Mouse (Mus musculus) granulocyte monocyte progenitor cell, adult 5-6 weeks (primary cell): ENCODE results near the gene Rai14. TPM values are rescaled to one million over a fixed set of nuclear protein-coding genes. Genes with fewer than 3 reads are reported as not detected.

Experiments
- ATAC-seq: replicated peaks from 2 replicates; pipeline ENCODE4 v1.8.0; 2016; ENCODE audit warnings: mild to moderate bottlenecking, moderate TSS enrichment, inconsistent platforms; ENCODE audit not compliant: poor library complexity, severe bottlenecking
- total RNA-seq, 2 experiments: library from RNA; stranded (forward) in 1 of 2; stranded (reverse) in 1 of 2; fragments of 200-712, 200-1000 nt in 1 of 2; fragments of >200 nt in 1 of 2; fragmentation: Nextera tagmentation in 1 of 2; gene quantifications; 2 replicates each; pipeline ENCODE4 v1.2.3; 2014 to 2017

Rai14 gene
- total RNA-seq, 2 experiments from 2014 or later: 4.3 to 6.1 TPM

DNA sequence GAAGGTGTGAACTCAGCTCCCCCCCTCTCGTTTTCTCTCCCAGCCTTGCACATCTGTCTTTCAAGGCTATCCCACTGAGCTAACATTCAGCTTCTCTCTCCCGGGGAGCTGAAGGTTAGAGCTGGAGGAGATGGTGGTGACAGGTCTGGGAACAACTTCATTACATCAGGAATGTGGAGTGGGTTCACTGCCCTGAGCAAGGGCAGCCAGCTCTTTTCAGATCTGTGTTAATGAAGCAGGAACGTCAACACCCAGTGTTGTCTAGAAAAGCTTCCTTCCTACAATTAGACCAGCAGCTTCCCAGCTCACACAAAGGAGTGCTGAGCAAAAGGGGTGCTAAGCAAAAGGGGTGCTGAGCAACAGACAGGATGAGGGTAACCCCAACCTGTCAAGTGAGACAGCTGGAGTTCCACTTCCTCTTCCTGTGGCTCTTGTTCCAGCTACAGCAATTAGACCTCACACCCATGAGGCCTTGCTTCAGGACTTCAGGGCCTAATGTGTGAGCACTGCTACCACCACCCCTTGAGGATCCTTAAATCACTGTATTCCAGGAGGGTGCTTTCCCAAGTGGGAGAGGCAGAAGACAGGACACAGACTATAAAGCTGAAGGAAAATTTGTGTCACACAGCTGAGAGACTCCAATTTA lies 52.3 kb downstream of the Rai14 start:
- peak; percentile 99 for ATAC-seq

DNA sequence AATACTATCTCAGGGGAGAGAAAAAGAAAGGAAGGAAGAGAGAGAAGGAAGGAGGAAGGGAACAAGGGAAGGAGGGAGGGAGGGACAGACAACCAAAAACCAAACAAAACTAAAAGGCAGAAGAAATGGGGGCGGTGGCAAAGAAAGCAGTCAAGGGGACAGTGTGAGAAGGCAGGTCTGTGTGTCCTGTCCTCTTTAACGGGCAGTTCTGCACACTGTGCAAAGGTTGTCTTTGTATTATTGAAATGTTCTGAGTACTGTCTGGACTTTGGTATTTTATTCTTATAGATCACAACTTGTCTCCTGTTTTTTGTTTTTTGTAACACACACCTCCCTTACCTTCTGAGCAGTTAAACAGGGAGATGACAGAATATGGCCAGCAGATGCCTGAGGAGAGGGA lies 55.6 kb downstream of the Rai14 start:
- no peak for ATAC-seq

DNA sequence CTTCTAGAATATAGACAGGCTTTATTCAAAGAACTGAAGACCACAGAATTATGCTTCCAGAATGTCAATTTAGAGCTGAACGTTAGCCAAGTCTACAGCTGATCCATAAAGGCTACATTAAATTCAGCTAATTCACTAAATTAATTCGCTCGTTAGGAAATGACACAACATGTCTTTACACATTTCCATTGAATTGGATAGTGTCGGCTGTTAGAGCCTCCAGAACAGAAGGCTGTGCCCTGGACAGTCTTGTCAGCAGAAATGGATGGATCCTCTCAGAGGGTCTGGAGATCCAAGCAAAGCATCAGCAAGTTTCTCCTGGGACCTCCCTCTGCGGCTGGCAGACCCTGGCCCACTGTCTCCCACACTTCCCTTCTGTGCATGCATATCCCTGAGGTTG lies 58.3 kb downstream of the Rai14 start:
- no peak for ATAC-seq

DNA sequence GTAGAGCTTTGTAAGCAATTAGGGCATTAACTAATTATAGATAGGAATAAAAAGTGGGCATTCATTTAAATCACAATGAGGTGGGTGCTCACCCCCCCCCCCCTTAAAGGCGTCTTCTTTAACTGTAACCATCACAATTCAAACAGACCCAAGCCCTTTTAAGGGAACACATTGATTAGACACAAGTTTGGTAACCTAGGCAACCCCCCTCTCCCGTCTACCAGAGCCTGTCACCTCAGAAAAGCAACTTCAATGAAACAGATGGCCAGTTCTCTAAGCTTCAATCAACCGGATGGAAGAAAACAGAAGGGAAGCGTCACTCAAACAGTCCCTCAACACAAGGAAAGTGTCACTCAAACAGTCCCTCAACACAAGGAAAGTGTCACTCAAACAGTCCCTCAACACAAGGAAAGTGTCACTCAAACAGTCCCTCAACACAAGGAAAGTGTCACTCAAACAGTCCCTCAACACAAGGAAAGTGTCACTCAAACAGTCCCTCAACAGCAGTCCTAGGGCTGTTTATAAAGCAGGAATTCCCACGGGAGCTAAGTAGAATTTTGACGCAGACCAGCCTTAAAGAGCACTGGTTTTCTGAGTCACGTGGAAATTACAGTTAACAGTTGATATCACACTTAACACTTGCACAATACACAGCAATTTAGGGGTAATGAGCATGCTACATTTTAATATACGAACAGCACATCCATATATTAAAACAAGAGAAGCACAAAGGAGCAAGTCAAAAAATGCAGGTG lies 59.1 kb downstream of the Rai14 start:
- no peak for ATAC-seq

DNA sequence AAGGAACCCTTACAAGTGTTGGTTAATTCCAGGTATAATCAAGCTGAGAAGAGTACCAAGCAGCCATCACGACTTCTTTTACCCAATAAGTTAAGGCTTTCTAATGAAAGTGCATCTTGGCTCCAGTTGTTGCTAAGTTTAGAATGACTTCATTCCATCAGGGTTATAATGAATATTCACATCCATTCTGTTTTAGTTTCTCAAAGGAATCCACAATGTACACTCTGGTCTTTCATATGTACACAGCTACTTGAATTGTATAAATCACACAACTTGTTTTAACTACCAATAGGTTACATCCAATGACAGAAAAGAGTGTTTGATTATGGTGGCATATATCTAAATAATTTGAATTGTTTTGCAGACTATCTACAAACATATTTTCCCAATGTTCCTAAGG lies 59.7 kb downstream of the Rai14 start:
- ATAC-seq: no peak

DNA sequence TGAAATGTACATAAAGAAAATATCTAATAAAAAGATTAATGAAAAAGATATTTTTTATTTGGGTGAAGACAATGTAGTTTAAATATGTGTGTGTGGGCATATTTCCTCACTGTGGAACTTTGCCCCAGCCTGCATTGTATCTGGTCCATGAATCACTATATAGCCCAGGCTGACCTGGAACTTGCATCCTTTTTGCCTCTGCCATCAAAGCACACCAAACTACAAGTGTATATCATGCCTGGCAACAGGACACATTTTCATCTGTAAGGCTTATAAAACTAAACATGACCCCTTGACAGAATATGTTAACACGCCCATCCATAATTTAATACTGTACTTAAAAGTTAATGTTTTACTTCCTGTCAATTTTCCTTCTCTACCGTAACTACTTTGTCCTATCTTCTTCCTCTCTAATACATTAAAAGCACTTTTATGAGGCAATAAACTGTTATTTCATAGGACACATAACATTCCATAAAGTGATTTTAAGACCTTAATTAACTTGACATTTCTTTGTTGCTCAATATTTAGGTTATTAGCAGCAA lies 61.4 kb downstream of the Rai14 start:
- ATAC-seq: no peak

DNA sequence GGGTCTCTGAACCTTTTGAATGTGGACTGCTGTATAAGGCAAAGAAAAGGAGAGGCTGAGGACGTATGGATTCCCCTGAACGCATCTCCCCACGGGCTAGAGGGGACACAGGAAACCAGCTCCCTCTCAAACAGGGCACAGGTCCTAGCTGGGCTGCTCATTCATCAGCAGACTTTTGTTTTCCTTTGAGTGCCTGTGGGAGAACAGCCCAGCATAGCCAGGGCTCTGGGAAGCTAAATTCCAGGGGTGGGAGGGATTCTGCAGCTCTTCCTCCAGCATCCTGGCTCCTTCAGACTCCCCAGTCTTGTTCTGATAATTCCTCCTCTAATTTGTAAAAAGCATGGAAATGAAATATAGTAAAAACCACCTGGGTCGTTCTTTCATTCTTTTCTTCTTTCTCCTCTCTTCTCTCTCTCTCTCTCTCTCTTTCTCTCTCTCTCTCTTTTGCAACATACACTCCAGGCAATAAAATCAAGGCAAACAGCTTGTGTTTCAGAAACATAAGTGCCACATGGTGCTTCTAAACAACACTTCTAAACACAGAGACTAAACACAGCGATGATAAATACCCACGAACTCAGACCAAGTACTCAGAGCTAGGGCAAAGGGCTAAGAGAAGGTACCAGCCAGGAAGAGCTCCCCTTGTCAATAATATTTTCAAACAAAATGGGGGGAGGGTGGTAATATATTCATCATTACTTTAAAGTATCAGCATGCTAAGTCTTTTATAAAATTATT lies 65.9 kb downstream of the Rai14 start:
- ATAC-seq: no peak

DNA sequence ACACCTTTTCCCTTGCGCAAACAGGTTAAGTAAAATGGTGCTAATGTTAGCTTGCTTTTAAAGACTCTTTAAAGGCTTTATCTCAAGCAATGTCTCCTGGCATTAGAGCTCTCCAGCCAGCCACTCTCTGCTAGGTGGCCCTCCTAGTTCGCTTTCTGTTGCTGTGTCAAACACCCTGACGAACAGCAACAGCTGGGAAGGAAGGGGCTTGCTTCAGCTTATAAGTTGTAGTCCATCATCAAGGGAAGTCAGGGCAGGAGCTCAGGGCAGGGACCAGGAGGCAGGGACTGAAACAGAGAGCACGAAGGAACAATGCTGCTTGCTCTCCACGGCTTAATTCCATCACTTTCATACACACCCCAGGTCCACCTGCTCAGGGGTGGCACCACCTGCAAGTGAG lies 68.1 kb downstream of the Rai14 start:
- ATAC-seq: no peak

DNA sequence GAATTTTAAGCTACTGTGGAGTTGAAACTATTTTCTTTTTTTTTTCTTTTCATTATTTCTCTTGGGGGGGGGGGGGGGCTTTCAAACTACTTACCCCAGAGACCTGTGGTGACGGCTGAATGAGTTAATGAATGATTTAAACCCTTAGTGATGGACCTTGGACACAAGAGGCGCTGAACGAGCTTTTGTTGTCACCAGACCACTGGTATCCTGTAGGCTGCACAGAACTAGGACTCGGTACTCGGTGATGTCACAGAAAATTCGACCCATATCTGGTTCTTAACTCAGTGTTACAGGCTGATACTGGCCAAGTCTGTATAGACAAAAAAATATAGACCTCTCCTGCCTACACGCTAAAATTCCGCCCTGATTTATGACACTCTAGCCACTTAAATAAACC lies 69.3 kb downstream of the Rai14 start:
- ATAC-seq: no peak

DNA sequence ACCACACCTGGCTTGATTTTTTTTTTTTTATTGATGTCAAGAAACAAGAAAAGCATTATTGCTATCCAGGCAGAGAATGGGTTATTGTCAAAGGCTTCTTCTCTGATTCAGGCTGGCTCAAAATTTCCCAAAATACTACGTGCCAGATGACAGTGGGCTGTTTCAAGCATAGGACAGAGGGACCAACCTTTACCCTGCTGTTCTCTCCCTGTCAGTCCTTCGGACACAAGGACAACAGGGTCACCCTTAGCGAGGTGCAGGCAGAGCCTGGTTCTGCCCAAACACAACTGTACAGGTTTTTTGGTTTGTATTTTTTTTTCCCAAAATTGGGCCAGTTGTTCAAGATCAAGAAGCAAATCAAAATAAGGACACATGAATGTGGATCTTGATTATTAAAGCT lies 70.6 kb downstream of the Rai14 start:
- ATAC-seq: no peak

DNA sequence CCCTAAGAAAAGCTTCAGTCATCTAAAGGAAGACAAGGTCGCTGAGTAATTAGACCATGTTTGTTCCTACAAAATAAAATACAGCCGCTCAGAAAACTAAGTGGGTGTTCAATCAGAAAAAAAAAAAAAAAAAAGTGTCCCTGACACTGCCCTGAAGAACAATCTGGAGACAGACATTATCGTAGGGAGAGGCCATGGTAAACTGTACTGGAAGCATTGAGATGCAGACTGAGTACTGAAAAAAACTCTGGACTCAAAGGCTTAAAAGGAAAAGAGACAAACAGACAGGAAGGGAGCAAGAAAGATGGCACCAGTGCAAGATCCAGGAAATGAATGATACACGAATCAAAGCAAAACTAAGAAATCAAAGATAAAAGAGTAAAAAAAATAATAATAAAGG lies 71.2 kb downstream of the Rai14 start:
- ATAC-seq: no peak

DNA sequence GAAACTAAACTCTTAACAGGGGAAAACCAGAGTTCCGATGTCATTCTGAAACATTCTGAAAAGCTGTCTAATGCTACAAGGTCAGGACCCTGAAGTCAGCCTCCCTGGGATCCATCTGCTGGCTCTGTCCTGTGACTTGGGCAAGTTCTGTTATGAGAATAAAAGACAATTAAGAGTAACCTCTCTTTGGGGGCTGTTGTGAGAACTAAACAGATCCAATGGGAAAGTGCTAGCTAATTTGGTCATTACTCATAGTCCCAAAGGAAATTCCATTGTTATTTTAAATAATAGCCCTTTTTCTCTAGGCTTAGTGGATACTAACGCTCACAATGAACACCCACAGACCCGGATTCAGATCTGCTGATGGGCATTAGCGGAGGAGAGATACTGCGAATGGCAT lies 72.0 kb downstream of the Rai14 start:
- no peak for ATAC-seq

DNA sequence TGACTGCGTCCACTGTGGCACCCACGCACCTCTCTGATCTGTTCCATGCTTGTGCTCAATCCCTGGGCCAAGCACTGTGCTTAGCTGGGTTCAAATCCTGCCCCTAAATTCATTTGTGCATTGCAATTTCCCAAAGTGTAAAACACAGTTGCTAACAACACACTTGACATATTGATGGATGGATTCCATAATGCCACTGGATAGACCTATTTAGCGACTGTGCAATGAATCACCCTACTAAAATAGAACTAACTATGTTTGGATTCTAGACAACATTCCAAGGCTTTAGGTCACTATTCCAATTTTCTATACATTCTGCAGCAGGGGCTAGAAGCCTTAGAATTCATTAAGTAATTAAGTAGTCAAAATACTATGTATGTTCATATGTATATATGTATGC lies 73.7 kb downstream of the Rai14 start:
- ATAC-seq: no peak

DNA sequence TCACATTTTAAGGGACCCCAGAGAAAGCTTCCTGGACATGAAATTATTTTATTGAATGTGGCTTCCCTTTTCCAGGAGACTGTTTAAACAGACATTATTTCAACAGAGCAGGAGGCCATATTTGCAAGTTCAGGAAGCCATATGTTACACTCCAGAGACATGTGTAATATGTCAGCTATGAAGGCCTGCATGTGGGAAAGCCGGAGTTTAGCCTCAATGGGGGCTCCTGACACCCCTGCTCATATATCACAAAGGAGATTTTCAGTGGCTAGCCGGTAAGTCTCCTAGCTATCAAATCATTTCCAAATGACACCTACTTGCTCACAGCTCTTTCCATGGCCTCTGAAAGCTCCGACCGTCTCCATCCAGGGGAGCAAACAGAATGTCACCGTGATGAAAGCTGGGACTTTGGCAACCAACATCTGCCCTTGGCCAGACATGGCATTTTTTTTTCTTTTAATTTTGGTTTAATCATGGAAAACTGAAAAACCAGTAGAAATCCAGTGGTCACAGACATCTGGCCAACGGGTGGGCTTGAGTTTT lies 77.1 kb downstream of the Rai14 start:
- ATAC-seq: no peak

DNA sequence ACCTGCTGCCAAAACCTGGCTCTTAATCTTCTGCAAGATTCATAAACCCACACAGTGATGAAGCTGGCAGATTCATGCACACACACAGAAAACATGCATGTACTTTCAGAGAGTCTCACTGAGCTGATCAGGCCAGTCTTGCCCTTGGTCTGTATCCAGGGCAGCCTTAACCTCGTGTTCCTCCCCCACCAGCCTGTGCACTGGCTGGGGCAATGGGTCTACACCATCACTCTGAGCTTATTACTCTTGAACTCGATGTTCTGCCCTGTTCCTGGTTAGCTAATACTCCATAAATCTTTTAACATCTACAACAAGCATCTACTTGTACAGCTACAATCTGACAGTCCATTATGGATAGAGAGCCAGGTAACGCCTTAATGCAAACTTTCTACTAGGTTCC lies 77.6 kb downstream of the Rai14 start:
- no peak for ATAC-seq

DNA sequence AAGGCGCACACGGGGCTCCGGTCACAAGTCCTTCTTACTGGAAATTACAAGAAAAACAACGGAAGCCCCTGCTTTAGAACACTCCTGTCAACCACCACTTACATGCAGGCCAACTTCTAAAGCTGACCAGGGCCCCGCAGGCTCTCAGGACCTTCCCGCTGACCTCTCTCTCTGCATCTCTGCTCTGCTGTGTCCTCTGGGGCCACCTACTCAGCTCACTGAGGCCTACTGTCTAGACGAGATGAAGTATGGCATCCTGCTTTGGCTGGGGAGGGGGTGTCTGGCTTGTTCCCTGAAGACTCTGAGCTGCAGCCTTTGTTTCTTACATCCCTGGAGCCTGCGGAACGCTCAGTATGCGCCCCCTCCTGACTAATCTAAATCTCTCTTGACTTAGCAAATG lies 79.3 kb downstream of the Rai14 start:
- ATAC-seq: no peak

DNA sequence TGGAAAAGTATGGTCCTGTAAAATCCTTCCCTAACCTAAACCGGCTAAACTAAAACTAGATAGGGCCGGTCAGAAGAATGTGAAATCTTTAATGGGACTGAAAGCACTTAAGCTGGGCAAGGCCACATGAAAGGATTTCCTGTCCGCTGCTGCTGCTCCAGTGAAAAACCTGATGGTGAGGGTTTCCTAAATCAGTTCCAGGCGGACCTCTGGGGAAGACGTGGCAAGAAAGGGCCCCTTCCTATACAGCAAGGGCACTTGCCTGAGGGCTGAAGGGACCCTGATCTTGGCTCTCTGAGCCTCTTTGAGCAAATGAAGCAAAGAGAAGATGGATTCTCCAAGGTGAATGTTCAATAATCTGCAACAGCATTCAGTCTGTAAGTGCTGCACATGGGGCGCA lies 80.2 kb downstream of the Rai14 start:
- no peak for ATAC-seq

DNA sequence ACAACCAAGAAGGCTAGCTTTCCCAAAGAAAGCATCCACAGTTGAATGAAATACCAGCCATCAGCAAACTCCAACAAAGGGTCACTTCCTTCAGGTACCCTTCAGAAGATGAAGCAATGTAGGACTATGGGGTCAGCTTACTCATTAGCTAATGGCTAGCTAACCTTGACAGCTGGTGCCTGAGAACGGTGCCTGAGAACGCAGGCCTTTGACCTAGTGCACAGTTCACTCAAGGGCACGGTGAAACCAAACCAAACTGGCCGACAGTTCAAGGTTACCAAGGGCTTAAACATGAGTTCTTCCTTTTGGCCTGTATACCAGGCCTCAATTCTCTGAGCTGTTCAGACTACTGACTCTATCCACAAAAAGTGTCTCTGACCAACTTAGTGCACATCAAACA lies 81.0 kb downstream of the Rai14 start:
- ATAC-seq: no peak

DNA sequence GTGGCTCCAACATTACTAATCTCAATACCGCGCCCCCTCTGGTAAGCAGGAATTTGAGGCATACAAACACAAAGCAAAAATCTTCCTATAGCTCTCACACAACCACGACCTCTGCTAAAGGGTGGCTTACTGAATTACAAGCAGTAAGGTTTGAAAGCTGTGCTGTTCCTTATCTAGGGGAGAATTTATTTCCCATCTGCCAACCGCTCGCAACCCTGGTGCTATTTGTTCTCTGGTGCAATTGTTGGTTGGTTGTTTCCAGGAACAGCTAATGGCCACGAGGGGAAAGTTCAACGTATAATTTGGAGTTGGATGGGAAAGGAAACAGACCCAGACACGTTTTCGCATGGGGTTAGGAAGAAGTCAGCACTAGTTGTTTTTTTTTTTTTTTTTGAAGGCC lies 81.8 kb downstream of the Rai14 start:
- ATAC-seq: no peak

DNA sequence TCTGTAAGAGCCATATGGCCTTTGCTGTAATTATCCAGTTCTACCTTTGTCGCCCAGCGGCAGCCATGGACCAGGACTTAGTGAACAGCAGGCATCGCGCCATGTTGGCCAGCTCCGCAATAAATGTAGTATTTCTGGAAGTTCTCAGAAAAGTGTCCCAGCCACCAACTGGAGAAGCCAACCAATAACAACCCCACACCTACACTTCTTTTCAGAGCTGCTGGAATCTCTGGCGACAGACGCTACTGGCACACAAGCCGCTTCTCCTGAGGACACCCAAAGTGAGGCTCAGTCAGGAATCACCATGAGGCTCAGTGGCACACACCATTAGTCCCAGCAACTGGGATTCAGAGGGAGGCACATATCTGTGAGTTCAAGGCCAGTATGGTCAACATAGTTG lies 82.4 kb downstream of the Rai14 start:
- no peak for ATAC-seq

DNA sequence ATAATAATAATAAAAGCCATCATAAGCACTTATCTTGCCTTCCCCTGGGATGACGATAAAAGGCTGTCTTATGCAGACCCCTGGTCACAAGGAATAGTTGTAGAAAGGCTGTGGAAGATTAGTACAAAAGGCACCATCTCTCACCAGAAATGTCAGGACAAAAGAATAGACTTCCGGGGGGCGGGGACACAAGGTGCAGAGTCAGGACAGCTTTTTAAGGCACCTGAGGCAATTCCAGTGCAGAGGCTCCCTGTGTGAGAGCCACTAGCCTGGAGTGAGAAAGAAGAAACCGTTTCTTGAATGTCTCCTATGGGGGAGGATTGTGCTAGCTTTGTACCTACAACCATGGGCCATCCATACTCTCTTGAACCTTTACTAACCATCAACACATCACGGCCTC lies 82.9 kb downstream of the Rai14 start:
- no peak for ATAC-seq
